Mouse (Mus musculus) megakaryocyte, embryonic 14.5 days (primary cell): ENCODE measurements around the gene Ugcg.

Experiments used
- FLI1 ChIP-seq: IDR thresholded peaks from 2 replicates; pipeline ENCODE4 v1.6.1; 2012; ENCODE audit warnings: low read length, inconsistent platforms, mixed read lengths
- GATA1 ChIP-seq: IDR thresholded peaks from 3 replicates; pipeline ENCODE4 v1.6.1; 2012; ENCODE audit warnings: mixed read lengths, low read length, inconsistent platforms, borderline replicate concordance

DNA sequence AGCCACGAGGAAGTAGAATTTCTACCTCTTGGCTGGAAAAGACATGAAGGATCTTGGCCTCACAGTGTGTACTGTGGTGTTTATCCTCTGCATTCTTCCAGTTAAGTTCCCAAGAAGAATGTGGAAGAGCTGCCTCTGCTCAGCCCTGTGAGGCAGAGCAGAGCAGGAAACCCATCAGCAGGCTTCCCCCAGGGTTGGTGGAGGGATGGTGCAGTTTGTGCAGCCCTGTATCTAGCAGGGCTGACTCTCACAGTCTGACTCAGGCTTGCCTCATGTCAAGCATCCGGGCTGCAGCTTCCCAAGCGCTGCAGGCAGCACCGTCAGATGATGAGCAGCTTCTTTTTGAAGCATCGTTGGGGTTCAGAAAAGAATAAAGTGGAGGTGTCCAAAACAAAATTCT lies 40.0 kb upstream of the Ugcg start:
- TF ChIP-seq GATA1 (no peak), FLI1 (no peak)
